Mouse (Mus musculus): ENCODE data around the gene Ano4.

- no peak for TF ChIP-seq CTCF (IDR thresholded peaks at IDR 0.05; ENCODE audit: low read depth)
- TF ChIP-seq EP300 (optimal IDR thresholded peaks at IDR 0.05): no peak
Observed at GRCm38 (mm10) chr10:89055891-89056290, 288.7 kb downstream of the Ano4 start.
